23 mouse cellular contexts compared by ENCODE assay signal in genomic region chr4:151144121-151144520, GRCm38 (mm10). TPM values are rescaled to one million over a fixed set of nuclear protein-coding genes. Genes with fewer than 3 reads are reported as not detected.
"Had no signal": no experiment of that assay in that cellular context is flagged by ENCODE, and none has a peak within 500 bp of the region (broad histone marks: within the 10 kb centered on the region; RNA-seq: fewer than 3 reads in every experiment).

No protein-coding gene starts in this region.

- H3K36me3 ChIP-seq: liver, embryonic 13.5 days; liver, embryonic 15.5 days; lung, embryonic 15.5 days had no signal

- DNase-seq: liver, embryonic 13.5 days; liver, postnatal 0 days; lung, adult 2 months; lung, postnatal 14 days; lung, postnatal 36 days; right cerebral cortex, postnatal 25 days; right cerebral cortex, postnatal 4 days; spleen, adult 18-20 months; thymus, adult 2 months; thymus, postnatal 25 days; thymus, postnatal 4 days had no signal

- H3K4me3 ChIP-seq: liver, embryonic 13.5 days; liver, embryonic 15.5 days; lung, embryonic 15.5 days; midbrain, embryonic 13.5 days; midbrain, embryonic 15.5 days; neural tube, embryonic 12.5 days had no signal

- H3K27ac ChIP-seq: liver, embryonic 13.5 days; liver, embryonic 15.5 days; lung, embryonic 15.5 days; macrophage; midbrain, embryonic 13.5 days; midbrain, embryonic 15.5 days; neural tube, embryonic 12.5 days had no signal

- H3K4me1 ChIP-seq: liver, embryonic 13.5 days; liver, embryonic 15.5 days had no signal

RNA-seq across cellular contexts. Expression of gene Gm13090, which starts 54.8 kb away (rescaled TPM):
- polyA plus RNA-seq: liver, embryonic 13.5 days; liver, embryonic 15.5 days; liver, postnatal 0 days; lung, adult 2 months; lung, embryonic 15.5 days; lung, postnatal 0 days; macrophage; midbrain, embryonic 11.5 days; midbrain, postnatal 0 days; neural tube, embryonic 12.5 days; small intestine, adult 2 months; stomach, embryonic 16.5 days; thymus, adult 2 months; urinary bladder, adult 2 months had no signal
